Mouse (Mus musculus): ENCODE data around the gene Il18bp.
A peak's percentile ranks its signal among the peaks of the same experiment; 100 is the strongest.
"Not testable (repeated sequence)": the region's sequence is repeated elsewhere in the genome, so short reads cannot be mapped to it uniquely, and the experiment has no call there.

Gene Il18bp

DNA sequence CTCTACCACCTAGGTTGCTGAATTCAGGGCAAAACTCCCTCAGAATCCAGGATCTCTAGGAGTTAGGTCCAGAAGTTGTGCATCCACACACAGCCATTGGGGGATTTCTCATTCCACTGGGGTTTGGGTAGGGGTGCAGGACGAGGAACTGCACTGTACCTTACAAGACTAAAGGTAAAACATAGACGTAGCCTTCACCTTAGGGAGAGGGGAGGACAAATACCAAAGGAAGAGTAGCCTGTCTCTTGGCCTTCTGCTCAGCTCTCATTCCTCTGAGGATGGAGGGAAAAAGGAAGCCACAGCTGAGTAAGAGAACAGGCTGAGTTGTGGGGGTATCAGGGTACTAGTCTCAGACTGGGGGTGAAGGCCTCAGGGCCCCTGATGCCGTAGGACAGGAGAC lies at the start of gene Il18bp:
Il18bp (minus strand) TSS at position 101 of the 400 bp plus-strand sequence.
- no peak for DNase-seq

DNA sequence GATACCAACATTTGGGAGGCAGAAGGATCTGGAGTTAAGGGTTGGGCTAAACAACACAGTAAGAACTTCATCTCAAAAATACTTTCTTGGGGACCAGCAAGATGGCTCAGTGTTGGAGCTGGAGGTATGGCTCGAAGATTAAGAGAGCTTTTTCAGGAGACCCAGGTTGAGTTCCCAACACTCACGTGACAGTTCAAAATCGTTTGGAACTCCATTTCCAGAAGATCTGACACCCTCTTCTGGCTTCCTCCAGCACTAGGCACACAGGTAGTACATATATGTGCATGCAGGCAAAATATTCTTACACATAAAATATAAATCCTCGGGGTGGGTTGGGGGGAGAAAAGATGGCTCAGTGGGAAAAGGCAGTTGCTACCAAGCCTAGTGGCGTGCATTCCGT lies 47.9 kb upstream of the Il18bp start:
- no peak for DNase-seq

DNA sequence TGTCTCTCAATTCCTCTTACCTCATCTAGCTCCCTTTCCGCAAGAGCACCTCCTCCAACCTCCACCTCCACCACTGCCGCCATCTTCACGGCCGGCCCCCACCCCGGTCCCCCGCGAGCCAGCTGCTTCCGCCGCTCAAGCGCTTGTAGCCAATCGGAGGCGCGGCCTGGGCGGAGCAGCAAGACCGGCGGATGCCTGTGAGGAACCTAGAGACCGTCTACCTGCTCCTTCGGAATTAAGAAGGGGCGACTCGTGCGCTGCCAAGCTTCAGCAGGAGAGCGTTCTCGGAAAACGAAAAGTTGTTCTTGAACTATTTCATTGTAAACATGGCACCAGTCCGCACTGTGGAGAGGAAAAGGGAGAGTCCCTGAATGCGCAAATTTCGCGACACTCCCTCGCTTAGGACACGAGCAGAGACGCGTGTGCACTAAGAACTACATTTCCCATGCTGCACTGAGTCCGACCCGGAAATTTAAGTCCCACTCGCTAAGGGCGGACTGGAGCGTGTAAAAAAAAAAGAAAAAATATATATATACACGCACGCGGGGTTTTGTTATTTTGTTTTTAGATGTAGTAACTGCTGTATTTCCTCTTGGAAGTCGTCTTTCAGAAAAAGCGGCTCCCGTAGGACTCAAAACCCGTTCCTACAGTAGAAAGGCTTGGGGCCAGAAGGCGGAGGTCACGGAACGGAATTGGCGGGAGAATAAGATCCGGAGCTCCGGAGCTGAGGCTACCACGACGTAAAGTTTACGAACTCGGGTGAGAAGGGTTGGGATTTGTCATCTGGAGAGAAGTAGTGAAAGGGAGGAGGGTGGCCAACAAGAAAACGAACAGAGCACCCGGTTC lies 46.8 kb upstream of the Il18bp start, which contains the start of the genes Rnf121, Xndc1 and Xntrpc:
Rnf121 (minus strand) TSS at position 424 of the 846 bp plus-strand sequence.
Xndc1 (plus strand) TSS at position 466 of the 846 bp plus-strand sequence.
Xntrpc (plus strand) TSS at position 668 of the 846 bp plus-strand sequence.
- DNase-seq: peak; percentile 91

DNA sequence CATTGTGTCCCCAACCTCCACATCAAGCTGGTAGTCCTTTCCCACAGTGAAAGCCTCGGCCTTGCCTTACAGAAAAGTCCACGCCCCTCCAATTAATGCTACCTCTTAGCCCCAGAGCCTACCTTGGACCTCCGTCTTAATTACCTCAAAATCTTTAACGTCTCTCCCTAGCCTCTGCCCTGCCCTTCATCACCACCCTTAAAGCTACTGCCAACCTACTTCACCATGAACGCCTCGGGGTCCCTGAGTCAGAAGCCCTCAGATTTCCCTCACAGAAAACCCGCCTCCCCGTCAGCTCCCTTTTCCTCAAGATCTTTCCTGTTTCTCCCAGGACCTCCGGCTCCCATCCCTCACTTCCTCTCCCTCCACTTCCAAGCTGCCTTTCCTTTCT lies 46.2 kb upstream of the Il18bp start:
- DNase-seq: no peak

DNA sequence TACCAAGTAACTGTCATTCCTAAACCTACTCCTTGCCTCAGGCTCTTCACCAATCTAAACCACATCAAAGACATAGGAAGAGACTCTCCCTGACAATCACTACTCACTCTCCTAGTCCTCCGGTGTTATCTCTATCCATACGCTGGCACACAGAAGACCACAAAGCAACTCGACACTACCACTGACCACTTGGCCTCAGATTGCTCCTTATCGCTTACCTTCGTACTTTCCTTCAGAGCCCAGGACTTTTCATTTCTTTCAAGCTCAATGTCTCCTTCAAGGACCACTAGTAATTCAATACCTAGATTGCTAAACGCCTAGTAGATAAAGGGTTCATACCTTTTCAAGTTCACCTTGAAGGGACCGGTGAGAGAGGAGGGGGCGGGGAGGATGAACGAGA lies 45.4 kb upstream of the Il18bp start:
- DNase-seq: no peak

DNA sequence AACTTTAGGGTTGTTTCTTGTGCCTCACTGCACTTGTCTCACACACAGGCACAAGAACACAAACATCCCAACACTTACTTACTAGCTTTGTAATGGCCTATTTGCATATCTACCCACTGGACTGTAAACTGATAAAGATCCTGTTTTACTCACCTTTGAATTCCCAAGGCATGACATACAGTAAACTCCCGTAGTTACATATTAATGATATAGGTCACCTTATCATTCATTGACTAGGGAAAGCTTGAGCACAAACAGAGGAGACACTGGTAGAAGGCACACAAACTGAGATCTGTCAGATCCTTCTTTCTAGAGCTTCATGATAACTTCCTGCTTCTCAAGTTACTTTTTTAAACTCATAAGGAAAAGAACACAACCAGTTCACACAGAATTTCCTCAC lies 43.7 kb upstream of the Il18bp start:
- DNase-seq: no peak

GRCm38 (mm10) chr7:102061353-102061752 lies 42.9 kb upstream of the Il18bp start:
- DNase-seq: no peak

GRCm38 (mm10) chr7:102048524-102048923 lies 30.0 kb upstream of the Il18bp start:
- DNase-seq: not testable (repeated sequence)

DNA sequence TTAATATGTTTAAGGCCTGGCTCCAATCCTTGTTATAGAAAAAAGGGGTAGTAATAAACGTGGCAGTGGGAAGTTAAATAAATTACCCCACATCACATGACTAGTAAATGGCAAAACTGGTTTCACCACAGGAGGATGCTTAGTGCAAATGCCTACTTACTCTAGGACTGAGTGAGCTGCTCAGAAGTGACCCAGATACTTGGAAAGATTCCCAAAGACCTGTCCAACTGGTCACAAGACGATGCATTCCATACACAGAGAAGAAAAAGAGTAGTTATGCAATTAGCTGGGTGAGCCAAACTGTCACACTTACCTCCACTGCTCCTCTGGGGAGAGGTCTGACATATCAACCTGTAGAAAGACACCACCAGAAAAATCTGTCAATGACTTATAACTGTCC lies 23.8 kb upstream of the Il18bp start:
- DNase-seq: no peak

DNA sequence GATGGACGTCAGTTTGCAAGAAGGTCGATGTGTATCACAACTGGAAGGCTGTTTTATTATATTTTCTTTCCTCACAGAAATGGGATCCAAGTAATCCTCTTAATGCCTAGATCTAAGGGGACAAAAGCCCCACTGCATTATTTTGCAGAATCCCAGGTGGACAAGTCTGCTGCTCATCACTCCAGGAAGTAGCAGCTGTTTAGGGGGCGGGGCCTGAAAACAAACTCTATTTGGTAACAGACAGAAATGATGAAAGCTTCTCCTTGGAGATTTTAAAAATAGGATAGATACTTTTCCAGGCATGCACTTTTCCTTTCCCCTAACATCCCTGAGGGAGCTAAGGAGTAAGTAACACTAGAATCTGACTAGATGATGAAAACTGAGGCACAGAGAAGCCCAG lies 18.8 kb upstream of the Il18bp start:
- no peak for DNase-seq

DNA sequence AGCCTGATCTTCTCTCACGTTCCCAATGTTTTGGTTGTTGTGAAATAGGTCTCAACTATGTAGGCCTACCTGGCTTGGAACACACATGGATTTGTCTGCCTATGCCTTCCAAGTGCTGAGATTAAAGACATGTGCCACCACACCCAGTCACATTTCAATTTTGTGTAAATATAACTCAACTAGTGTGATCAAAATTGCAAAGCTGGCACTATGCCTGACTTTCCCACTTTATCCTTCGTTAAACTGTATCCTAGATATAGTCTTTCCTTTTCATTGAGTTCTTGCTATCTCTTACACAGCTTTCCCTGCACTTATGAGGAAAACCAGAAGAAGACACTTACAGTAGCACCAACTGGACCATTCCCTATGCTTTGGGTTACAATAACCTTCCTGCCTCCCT lies 17.0 kb upstream of the Il18bp start:
- no peak for DNase-seq

DNA sequence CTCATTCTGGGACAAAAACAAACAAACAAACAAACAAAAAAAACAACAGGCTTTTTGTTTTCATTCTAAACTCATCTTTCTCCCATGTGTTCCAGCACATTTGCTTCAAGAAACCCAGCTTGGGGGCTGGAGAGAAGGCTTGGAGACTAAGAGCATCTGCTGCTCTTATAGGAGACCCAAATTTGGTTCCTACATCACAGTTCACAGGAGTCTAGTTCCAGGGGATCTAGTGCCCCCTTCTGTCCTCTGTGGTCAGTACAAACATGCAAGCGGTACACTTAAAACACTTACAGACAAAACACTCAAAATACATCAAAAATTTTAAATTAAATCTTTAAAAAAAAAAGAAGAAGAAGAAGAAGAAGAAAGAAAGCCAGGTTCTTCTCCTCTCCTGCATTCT lies 16.4 kb upstream of the Il18bp start:
- no peak for DNase-seq

DNA sequence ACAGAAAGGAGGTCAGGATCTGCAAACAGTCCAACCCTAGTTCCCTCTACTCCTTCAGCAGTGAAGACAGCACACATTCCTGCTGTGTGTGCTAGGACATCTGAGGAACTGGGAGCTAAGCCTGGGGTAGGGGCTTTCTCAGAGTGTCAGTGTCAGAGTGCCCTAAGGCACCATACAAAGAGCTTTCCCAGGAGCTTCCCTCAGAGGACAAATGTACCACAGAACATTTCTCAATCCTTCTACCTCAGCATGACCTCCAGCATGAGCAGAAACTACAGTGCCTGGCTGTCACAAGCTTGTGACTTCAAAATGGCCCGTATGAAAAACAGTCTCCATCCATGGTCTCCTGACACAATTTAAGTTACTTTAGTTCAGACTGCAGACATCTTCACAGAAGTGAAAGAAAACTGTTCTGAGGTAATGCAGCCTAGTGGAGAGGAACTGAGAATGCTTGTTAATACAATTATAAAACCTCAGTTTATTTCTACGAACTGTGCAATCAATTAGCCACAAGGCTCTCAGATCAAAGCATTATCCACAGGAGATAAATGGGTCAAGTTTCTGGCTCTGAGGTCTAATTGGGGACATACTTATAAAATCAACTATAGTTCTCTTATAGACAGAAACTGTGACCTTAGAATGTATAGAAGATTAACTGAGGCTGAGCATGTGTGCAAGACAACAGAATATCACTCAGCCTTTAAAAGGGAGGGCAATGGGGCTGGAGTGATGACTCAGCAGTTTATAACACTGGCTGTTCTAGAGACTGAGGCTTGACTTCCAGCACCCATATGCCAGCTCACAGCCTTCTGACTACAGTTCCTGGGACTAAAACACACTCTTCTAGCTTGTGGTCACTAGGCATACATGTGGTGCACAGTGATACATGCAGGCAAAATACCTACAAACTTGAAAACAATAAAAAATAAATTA lies 7.0 kb upstream of the Il18bp start:
- no peak for DNase-seq

GRCm38 (mm10) chr7:102023821-102024220 lies 5.3 kb upstream of the Il18bp start:
- DNase-seq: no peak

DNA sequence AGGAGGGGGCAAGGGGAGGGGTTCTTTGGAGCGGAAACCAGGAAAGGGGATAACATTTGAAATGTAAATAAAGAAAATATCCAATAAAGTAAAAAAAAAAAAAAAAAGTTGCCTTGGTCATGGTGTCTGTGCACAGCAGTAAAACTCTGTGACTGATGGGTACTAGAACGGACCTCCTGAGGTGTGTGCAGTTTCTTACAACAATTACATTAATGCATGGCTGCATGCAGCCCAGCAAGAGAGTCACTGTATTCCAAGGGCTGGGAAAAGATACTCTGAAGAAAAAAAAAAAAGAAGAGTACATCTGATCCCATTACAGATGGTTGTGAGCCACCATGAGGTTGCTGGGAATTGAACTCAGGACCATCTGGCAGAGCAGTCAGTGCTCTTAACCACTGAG lies 2.4 kb upstream of the Il18bp start:
- DNase-seq: not testable (repeated sequence)

- no peak for DNase-seq
These were observed 872 bp upstream of the Il18bp start for GRCm38 (mm10) chr7:102019362-102019761.

GRCm38 (mm10) chr7:102018034-102018433 lies 456 bp downstream of the Il18bp start:
- no peak for DNase-seq

GRCm38 (mm10) chr7:102017452-102017851 lies 1.0 kb downstream of the Il18bp start:
- no peak for DNase-seq

DNA sequence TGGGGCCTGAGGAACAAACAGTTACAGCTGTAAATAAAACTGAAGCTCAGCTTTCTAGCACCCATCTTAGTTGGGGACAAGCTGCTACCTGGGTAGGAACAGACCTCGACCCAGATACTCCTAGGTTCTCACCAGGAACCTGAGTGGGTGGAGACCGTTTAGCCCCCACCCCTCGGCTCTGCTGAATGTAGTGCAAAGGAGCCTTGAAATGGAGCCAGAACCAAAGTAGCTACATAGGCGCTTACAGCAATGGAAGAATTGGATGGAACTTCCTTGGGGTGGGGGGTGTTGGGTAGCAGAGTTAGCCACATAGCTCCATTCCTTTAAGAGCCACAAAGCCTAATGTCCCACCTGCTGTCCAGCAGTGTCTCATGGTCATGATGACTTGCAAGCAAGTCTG lies 1.6 kb downstream of the Il18bp start:
- no peak for DNase-seq

GRCm38 (mm10) chr7:102014995-102015394 lies 3.5 kb downstream of the Il18bp start:
- no peak for DNase-seq

DNA sequence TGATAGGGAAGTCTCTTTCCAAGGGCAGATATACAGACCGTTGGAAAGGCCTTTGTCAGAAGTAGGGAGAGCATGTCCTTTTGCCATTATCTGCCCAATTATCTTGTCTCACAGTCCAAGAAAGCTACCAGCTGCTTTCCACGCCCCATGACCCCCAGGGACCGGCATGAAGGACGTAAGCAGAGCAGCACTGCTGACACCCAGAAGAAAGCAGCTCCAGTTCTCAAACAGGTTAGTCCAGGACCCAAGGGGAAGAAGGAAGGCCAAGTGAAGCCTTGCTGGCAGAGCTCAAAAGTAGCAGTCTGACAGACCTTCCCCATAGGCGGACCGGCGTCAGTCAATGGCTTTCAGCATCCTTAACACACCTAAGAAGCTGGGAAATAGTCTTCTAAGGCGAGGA lies 5.1 kb downstream of the Il18bp start:
- no peak for DNase-seq

- DNase-seq: no peak
These were observed 6.6 kb downstream of the Il18bp start for GRCm38 (mm10) chr7:102011855-102012254.

DNA sequence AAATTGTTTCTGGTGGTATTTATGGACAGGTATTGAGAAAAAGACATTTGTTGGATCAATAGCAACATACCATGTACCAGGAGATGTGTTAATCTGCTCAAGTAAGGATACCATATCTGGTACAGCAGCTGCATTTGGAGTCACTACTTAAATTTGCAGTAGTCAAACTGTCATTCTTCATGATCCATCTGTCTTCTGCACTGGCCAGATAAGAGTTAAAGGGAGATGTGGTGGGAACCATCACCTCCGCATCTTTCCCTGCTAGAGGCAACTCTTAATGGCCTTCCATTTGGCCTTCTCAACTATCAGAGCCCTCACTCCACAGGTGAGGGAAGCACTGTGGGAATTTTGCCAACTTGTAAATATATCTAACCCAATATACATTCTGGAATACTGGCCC lies 12.0 kb downstream of the Il18bp start:
- DNase-seq: no peak

Data from thymus, postnatal 25 days (tissue).